ENCODE assay signal across 1 mouse cellular context in the genomic region with DNA sequence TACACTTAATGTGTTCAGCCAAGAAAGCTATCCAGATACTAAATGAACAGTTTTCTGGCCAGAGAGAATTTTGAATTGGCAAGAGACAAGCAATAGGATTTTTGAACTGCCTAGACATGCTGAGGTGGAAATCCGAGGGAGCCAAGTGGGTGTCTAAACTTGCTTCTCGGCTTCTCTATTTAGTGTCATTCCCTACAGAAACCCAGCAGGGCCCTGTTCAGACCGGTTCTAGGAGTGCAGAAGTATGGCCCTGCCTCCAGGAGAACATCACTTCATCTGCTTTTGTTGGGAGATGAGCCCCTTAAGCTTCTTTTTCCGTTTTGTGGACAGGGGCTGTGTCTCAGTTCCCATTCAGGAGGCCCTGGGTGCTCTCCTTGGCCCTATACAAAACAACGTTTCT.
TF ChIP-seq lines count a peak whose summit lies in the region.

No protein-coding gene starts in this region.

TF ChIP-seq in CH12.LX, 34 proteins besides CTCF, POLR2A, EP300 and RAD21:
- no peak for TF ChIP-seq E2F4 (IDR thresholded peaks at IDR 0.05; ENCODE audit: insufficient replicate concordance, low read depth, low read length)
- TF ChIP-seq TBP (conservative IDR thresholded peaks at IDR 0.05; ENCODE audit: low read depth, low read length): no peak
